Mouse (Mus musculus) ES-Bruce4 (cell line): ENCODE results near the gene Ntn1. TPM values are rescaled to one million over a fixed set of nuclear protein-coding genes. Genes with fewer than 3 reads are reported as not detected.

ENCODE experiments used
- H3K27ac ChIP-seq: 2 replicates; pipeline ENCODE4 v1.5.1; 2012; ENCODE audit warnings: low read length, inconsistent platforms; ENCODE audit not compliant: insufficient read depth
- H3K27me3 ChIP-seq: 2 replicates; pipeline ENCODE4 v1.6.1; 2012; ENCODE audit warnings: mild to moderate bottlenecking, low read length, inconsistent platforms; ENCODE audit not compliant: control insufficient read depth, poor library complexity, insufficient read depth, severe bottlenecking
- H3K36me3 ChIP-seq: 2 replicates; pipeline ENCODE4 v1.6.1; 2012; ENCODE audit warnings: inconsistent platforms, mild to moderate bottlenecking, low read length, moderate library complexity; ENCODE audit not compliant: control insufficient read depth, poor library complexity, insufficient read depth, severe bottlenecking
- H3K4me1 ChIP-seq: one replicate; pipeline ENCODE4 v1.8.1; 2011; ENCODE audit warnings: low read length; ENCODE audit not compliant: control insufficient read depth, insufficient read depth
- H3K4me3 ChIP-seq: 2 replicates; pipeline ENCODE4 v1.5.1; 2011; ENCODE audit warnings: low read depth, mild to moderate bottlenecking, low read length
- H3K9ac ChIP-seq: 2 replicates; pipeline ENCODE4 v1.6.1; 2012; ENCODE audit warnings: low read depth, mild to moderate bottlenecking, inconsistent platforms; ENCODE audit not compliant: poor library complexity, severe bottlenecking
- H3K9me3 ChIP-seq: replicated peaks from 2 replicates; pipeline ENCODE4 v1.6.1; 2012; ENCODE audit warnings: mild to moderate bottlenecking, low read length, inconsistent platforms; ENCODE audit not compliant: control insufficient read depth, poor library complexity, insufficient read depth, severe bottlenecking
- CTCF ChIP-seq: IDR thresholded peaks from one replicate; pipeline ENCODE4 v1.8.1; 2011; ENCODE audit warnings: low read depth, low read length
- EP300 ChIP-seq: IDR thresholded peaks from 2 replicates; pipeline ENCODE4 v1.6.1; 2011; ENCODE audit warnings: low read depth, low read length; ENCODE audit not compliant: insufficient read depth
- POLR2A ChIP-seq: IDR thresholded peaks from one replicate; pipeline ENCODE4 v1.8.1; 2011; ENCODE audit warnings: low read length; ENCODE audit not compliant: insufficient read depth
- polyA plus RNA-seq: library from polyadenylated mRNA; stranded (reverse); fragments of >200 nt; gene quantifications from 2 replicates; pipeline ENCODE4 v1.2.4, GENCODE M21; 2011; ENCODE audit warnings: low read depth; ENCODE audit not compliant: missing spikeins, insufficient read depth, insufficient read length

Gene Ntn1
- polyA plus RNA-seq, 1 experiment, result 22.3 TPM

DNA sequence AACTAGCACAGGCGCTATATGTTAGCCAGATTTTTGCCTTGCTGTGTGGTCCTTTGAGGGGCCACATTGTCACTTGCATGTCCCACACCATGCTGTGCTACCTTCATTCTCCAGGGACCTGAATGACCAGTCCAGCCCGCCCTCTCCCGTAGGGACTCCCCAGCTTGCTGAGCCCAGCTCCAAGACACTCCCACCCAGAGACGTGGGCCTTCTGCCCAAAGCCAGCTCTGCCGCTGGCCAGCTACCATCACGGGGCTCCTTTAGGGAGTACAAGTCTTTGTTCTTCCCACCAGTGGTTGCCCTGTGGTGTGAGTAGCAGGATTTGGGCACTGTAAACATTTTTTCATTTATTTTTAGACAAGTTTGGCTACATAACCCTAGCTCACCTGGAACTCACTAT is 204.1 kb downstream of the Ntn1 start:
- TF ChIP-seq EP300 (no peak), POLR2A (no peak)
- Histone ChIP-seq H3K9me3 (no peaks in the 10 kb centered on the region), H3K27me3 (no peaks in the 10 kb centered on the region), H3K27ac (no peak overlapping the region), H3K4me1 (no peaks in the 10 kb centered on the region), H3K36me3 (no peaks in the 10 kb centered on the region), H3K4me3 (no peak overlapping the region), H3K9ac (no peak overlapping the region)

DNA sequence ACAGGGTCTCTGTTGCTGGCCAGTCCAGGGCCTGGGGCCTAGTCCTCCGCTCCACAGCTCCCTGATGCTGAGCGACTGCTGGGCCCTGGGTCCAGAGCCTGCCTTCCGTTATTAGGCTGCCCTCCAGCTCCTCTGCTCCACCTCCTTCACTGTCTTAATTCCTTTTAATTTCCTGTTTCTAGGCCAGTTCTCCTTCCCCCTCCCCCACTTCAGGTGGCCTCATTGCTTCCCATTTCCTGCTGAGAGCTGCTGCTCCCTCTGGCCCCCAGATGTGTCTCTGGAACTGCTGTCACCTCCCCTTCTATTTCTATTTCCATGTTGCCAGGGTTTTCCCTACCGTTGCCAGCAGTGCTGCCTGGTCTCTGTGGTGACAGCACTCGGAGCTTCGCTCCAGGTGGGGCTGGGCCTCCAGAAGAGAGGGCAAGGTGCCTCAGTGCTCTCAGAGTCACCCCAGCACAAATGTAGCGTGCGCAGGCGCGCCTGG is 204.9 kb downstream of the Ntn1 start:
- Histone ChIP-seq H3K9me3 (no peaks in the 10 kb centered on the region), H3K27me3 (no peaks in the 10 kb centered on the region), H3K27ac (no peak overlapping the region), H3K36me3 (no peaks in the 10 kb centered on the region), H3K4me1 (no peaks in the 10 kb centered on the region), H3K9ac (no peak overlapping the region), H3K4me3 (no peak overlapping the region)
- TF ChIP-seq EP300 (no peak), POLR2A (no peak), CTCF (no peak)

DNA sequence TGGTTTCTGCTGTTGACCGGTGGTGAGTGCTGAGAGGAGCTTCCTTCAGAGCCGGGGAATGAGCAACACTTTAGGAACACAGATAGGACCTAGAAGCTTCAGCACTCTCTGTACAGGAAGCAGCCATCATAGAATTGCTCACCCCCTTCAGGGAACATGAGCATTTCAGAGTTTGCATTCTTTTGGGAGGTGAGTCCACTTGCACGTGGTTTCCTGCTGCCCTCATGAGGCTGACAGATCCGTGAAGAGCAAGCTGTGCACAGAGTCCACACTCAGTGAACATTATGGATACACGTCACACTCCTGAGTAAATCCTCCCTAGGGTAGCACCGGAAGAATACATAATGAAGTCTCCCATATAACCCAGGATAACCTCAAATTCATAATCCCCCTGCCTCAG is 205.5 kb downstream of the Ntn1 start:
- Histone ChIP-seq H3K27ac (no peak overlapping the region), H3K27me3 (no peaks in the 10 kb centered on the region), H3K36me3 (no peaks in the 10 kb centered on the region), H3K4me1 (no peaks in the 10 kb centered on the region), H3K9ac (no peak overlapping the region), H3K4me3 (no peak overlapping the region), H3K9me3 (no peaks in the 10 kb centered on the region)
- TF ChIP-seq CTCF (no peak), EP300 (no peak), POLR2A (no peak)

DNA sequence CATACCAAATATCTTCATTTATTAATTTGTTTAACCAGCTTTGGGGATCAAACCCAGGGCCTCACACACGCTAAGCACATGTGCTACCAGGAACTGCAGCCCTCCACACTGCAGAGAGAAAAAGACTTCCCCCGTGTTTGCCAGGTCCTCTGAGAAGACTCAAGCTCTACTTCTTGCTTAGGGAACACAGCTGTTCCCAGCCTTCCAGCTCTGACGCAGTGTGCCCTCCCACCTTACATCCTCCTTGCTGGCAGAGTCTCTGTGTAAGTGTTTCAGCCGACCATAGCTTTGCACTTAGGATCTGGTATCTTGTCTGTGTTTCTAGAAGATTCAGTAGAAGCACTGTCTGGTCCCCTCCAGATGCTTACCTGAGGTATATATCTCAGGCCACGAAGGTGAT is 209.8 kb downstream of the Ntn1 start:
- H3K9me3 ChIP-seq, result no peaks in the 10 kb centered on the region
- H3K9ac ChIP-seq, result no peak overlapping the region
- no peaks in the 10 kb centered on the region for H3K4me1 ChIP-seq
- H3K27ac ChIP-seq, result no peak overlapping the region
- H3K36me3 ChIP-seq, result no peaks in the 10 kb centered on the region
- H3K4me3 ChIP-seq, result no peak overlapping the region
- no peak for TF ChIP-seq POLR2A
- H3K27me3 ChIP-seq, result no peaks in the 10 kb centered on the region

- no peaks in the 10 kb centered on the region for H3K4me1 ChIP-seq
- no peak for TF ChIP-seq POLR2A
- TF ChIP-seq CTCF, result no peak
- TF ChIP-seq EP300, result no peak
- H3K9me3 ChIP-seq, result no peaks in the 10 kb centered on the region
- H3K9ac ChIP-seq, result no peak overlapping the region
- H3K27ac ChIP-seq, result no peak overlapping the region
- no peaks in the 10 kb centered on the region for H3K36me3 ChIP-seq
- H3K4me3 ChIP-seq, result no peak overlapping the region
- H3K27me3 ChIP-seq, result no peaks in the 10 kb centered on the region
Measured at GRCm38 (mm10) chr11:68188695-68189201, 211.9 kb downstream of the Ntn1 start.

GRCm38 (mm10) chr11:68187242-68187641 is 213.4 kb downstream of the Ntn1 start:
- Histone ChIP-seq H3K27me3 (no peaks in the 10 kb centered on the region), H3K9me3 (no peaks in the 10 kb centered on the region)

More at GRCm38 (mm10) chr11:68187242-68187641, 213.4 kb downstream of the Ntn1 start:
- TF ChIP-seq CTCF (no peak), EP300 (no peak), POLR2A (no peak)
- Histone ChIP-seq H3K27ac (no peak overlapping the region), H3K4me3 (no peak overlapping the region), H3K4me1 (no peaks in the 10 kb centered on the region), H3K36me3 (no peaks in the 10 kb centered on the region), H3K9ac (no peak overlapping the region)
